ENCODE assay signal across 1 mouse cellular context in genomic region chr19:8756635-8757387, GRCm38 (mm10).
TF ChIP-seq lines count a peak whose summit lies in the region.

Gene Nxf1, plus strand, starts transcription at chr19:8757073.

TF ChIP-seq in CH12.LX, 34 proteins besides CTCF, POLR2A, EP300 and RAD21 (continued from another document):
- peak; percentile 60; the same call in 1 of the 2 replicates for TF ChIP-seq UBTF (IDR thresholded peaks at IDR 0.05; ENCODE audit: low read depth, low read length)
- no peak for TF ChIP-seq IRF4 (IDR thresholded peaks at IDR 0.05; ENCODE audit: low read depth, low read length)
- no peak for TF ChIP-seq USF1 (IDR thresholded peaks at IDR 0.05; ENCODE audit: low read depth, low read length)
- TF ChIP-seq ETS1 (conservative IDR thresholded peaks at IDR 0.05; ENCODE audit: low read depth, low read length), result no peak
- TF ChIP-seq CHD2 (IDR thresholded peaks at IDR 0.05; ENCODE audit: low read length), result no peak
- TF ChIP-seq RCOR1 (conservative IDR thresholded peaks at IDR 0.05; ENCODE audit: low read depth, low read length), result no peak
- TF ChIP-seq USF2 (conservative IDR thresholded peaks at IDR 0.05; ENCODE audit: low read depth, low read length), result no peak
- no peak for TF ChIP-seq MAFK (IDR thresholded peaks at IDR 0.05; ENCODE audit: insufficient replicate concordance, low read length)
- peak; percentile 75 for TF ChIP-seq ELF1 (IDR thresholded peaks at IDR 0.05; ENCODE audit: low read depth, low read length)
- peak; percentile 63 for TF ChIP-seq MXI1 (IDR thresholded peaks at IDR 0.05; ENCODE audit: low read depth, low read length)
- TF ChIP-seq MAX (IDR thresholded peaks at IDR 0.05; ENCODE audit: low read length), result no peak
- TF ChIP-seq NELFE (IDR thresholded peaks at IDR 0.05; ENCODE audit: low read depth, low read length), result peak; percentile 99
- TF ChIP-seq ZNF384 (IDR thresholded peaks at IDR 0.05; ENCODE audit: low read depth, low read length), result no peak
- TF ChIP-seq SIN3A (IDR thresholded peaks at IDR 0.05; ENCODE audit: low read length), result peak; percentile 79
- TF ChIP-seq TBP (conservative IDR thresholded peaks at IDR 0.05; ENCODE audit: low read depth, low read length), result peak; percentile 90
- TF ChIP-seq SMC3 (IDR thresholded peaks at IDR 0.05; ENCODE audit: low read depth, low read length), result no peak
- peak; percentile 99 for TF ChIP-seq ZMIZ1 (IDR thresholded peaks at IDR 0.05; ENCODE audit: low read depth, low read length)
- TF ChIP-seq MEF2A (IDR thresholded peaks at IDR 0.05; ENCODE audit: borderline replicate concordance, low read depth, low read length), result no peak; the same call in 1 of the 2 replicates
TF ChIP-seq in CH12.LX: peak in this region for 12.
